In the genomic region with DNA sequence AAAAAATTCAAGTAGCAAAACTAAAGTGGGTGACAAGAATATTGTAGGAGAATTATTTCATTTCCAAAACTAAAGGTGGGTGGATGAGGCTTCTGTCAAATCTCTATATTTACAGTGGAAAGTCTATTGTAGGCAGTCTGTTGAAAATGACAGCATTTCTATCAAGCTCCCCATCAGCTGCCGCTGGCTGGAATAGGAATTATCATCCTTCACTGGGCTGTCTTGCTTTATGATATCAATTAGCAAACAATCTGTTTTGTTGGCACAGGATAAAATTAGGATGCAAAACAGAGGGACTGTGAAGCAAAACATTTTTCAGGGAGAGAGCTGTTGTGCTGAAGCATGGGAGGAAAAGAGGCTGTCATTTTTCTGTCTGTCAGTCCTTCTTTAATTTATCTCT, we compare ENCODE assay signal across 11 mouse cellular contexts.
DNase-seq lines count a peak whose midpoint lies in the region; ATAC-seq lines count a peak whose summit lies in the region.
"Had no signal": no experiment of that assay in that cellular context is flagged by ENCODE, and none has a peak within 500 bp of the region (broad histone marks: within the 10 kb centered on the region; RNA-seq: fewer than 3 reads in every experiment).

No protein-coding gene starts in this region.

- intact Hi-C loops in left cerebral cortex, postnatal 14 days (cut with DNase I) = no loop called here

- H3K9ac ChIP-seq in forebrain, embryonic 14.5 days (ENCODE audit: low read length) = no peak overlapping the region
- no peak overlapping the region for H3K9ac ChIP-seq in neural tube, embryonic 14.5 days (replicated peaks; ENCODE audit: low read depth, low read length)

- H3K4me1 ChIP-seq in forebrain, embryonic 14.5 days (ENCODE audit: control insufficient read depth, insufficient read depth, low read length) = peaks cover 9% of the 10 kb centered on the region; the same call in 1 of the 2 replicates
- H3K4me1 ChIP-seq in neural tube, embryonic 14.5 days (ENCODE audit: control insufficient read depth, insufficient read depth, low read length) = no peaks in the 10 kb centered on the region
- H3K4me1 ChIP-seq: megakaryocyte, embryonic 14.5 days had no signal

- H3K4me3 ChIP-seq in forebrain, embryonic 14.5 days (ENCODE audit: low read depth, low read length) = no peak overlapping the region
- H3K4me3 ChIP-seq in neural tube, embryonic 14.5 days (ENCODE audit: low read depth, low read length) = no peak overlapping the region
- H3K4me3 ChIP-seq: megakaryocyte, embryonic 14.5 days had no signal

- no peak overlapping the region for H3K4me2 ChIP-seq in forebrain, embryonic 14.5 days (ENCODE audit: low read length)
- no peak overlapping the region for H3K4me2 ChIP-seq in neural tube, embryonic 14.5 days (ENCODE audit: low read depth, low read length)

- ATAC-seq in forebrain, embryonic 14.5 days = peak; percentile 77
- ATAC-seq in neural tube, embryonic 14.5 days (ENCODE audit: low read depth) = peak; percentile 80

- peak overlapping the region; percentile 44; the same call in 1 of the 2 replicates for H3K27ac ChIP-seq in forebrain, embryonic 14.5 days (ENCODE audit: low read depth, low read length)
- H3K27ac ChIP-seq in neural tube, embryonic 14.5 days (ENCODE audit: low read depth, low read length) = peak overlapping the region; percentile 45; the same call in 1 of the 2 replicates

- WGBS in forebrain, embryonic 14.5 days = 14% methylated on average over 1 of the region's 1 CpGs
- WGBS in neural tube, embryonic 14.5 days = 23% methylated on average over 1 of the region's 1 CpGs

- peak; percentile 13 to 31 for DNase-seq in left cerebral cortex, postnatal 14 days (ENCODE audit: low spot score in 2 of 2)
- DNase-seq in left cerebral cortex, adult 18-20 months (ENCODE audit: low spot score in 2 of 2) = no peak
- DNase-seq in forebrain, embryonic 14.5 days (ENCODE audit: low spot score) = peak; percentile 87
- DNase-seq in layer of hippocampus, adult 8-10 months (ENCODE audit: low spot score in 2 of 2) = peak; percentile 50 to 77
- no peak for DNase-seq in spleen, postnatal 36 days (ENCODE audit: low spot score in 2 of 2)
- DNase-seq in spleen, adult 12 weeks (ENCODE audit: low spot score) = no peak
- DNase-seq in natural killer cell, adult 2 months (ENCODE audit: low spot score in 2 of 2) = no peak
- DNase-seq: heart, adult 18-20 months; thymus, adult 2 months had no signal

- no peaks in the 10 kb centered on the region for H3K36me3 ChIP-seq in forebrain, embryonic 14.5 days (ENCODE audit: control insufficient read depth, insufficient read depth, low read length)
- H3K36me3 ChIP-seq in neural tube, embryonic 14.5 days (ENCODE audit: control insufficient read depth, insufficient read depth, low read length) = no peaks in the 10 kb centered on the region

- H3K27me3 ChIP-seq in forebrain, embryonic 14.5 days (replicated peaks; ENCODE audit: control insufficient read depth, insufficient read depth, low read length) = no peaks in the 10 kb centered on the region
- no peaks in the 10 kb centered on the region for H3K27me3 ChIP-seq in neural tube, embryonic 14.5 days (ENCODE audit: control insufficient read depth, insufficient read depth, low read length)
- H3K27me3 ChIP-seq: megakaryocyte, embryonic 14.5 days had no signal

- no peaks in the 10 kb centered on the region for H3K9me3 ChIP-seq in forebrain, embryonic 14.5 days (replicated peaks; ENCODE audit: control insufficient read depth, low read length)
- no peaks in the 10 kb centered on the region for H3K9me3 ChIP-seq in neural tube, embryonic 14.5 days (ENCODE audit: control insufficient read depth, low read length)
- H3K9me3 ChIP-seq: megakaryocyte, embryonic 14.5 days had no signal

Comparison
In these comparisons a context has a peak if more than half of its experiments do, and no peak if none do; other contexts are left out.
1. DNase-seq: peak in left cerebral cortex, postnatal 14 days (2 of 2), forebrain, embryonic 14.5 days (single experiment) and layer of hippocampus, adult 8-10 months (2 of 2); none in left cerebral cortex, adult 18-20 months (0 of 2), spleen, postnatal 36 days (0 of 2), spleen, adult 12 weeks (single experiment) and natural killer cell, adult 2 months (0 of 2).